ENCODE assay signal across 9 mouse cellular contexts in genomic region chr15:82294059-82294458, GRCm38 (mm10). TPM values are rescaled to one million over a fixed set of nuclear protein-coding genes. Genes with fewer than 3 reads are reported as not detected.
DNase-seq lines count a peak whose midpoint lies in the region; ATAC-seq and TF ChIP-seq lines count a peak whose summit lies in the region.
"Had no signal": no experiment of that assay in that cellular context is flagged by ENCODE, and none has a peak within 500 bp of the region (broad histone marks: within the 10 kb centered on the region; RNA-seq: fewer than 3 reads in every experiment).

No protein-coding gene starts in this region.

- H3K4me2 ChIP-seq in heart, postnatal 0 days (ENCODE audit: low read depth, low read length) = no peak overlapping the region

- H3K27me3 ChIP-seq in heart, postnatal 0 days (ENCODE audit: control insufficient read depth, insufficient read depth, low read length) = no peaks in the 10 kb centered on the region
- peaks cover 6% of the 10 kb centered on the region for H3K27me3 ChIP-seq in E14TG2a.4 (ENCODE audit: insufficient read depth, low read length)

- ATAC-seq in heart, postnatal 0 days (ENCODE audit: insufficient read depth, low read depth) = 0 out of 2 replicates have a peak, but pooled peaks have one; percentile 36
- peak; percentile 51; the same call in 1 of the 2 replicates for ATAC-seq in megakaryocyte-erythroid progenitor cell, adult 5-6 weeks (replicated peaks; ENCODE audit: low FRiP score, low TSS enrichment, poor library complexity, severe bottlenecking)

- no peaks in the 10 kb centered on the region for H3K36me3 ChIP-seq in heart, postnatal 0 days (replicated peaks; ENCODE audit: control insufficient read depth, insufficient read depth, low read length)
- peaks cover 19% of the 10 kb centered on the region for H3K36me3 ChIP-seq in E14TG2a.4 (ENCODE audit: insufficient read depth, low read length)

- peak; percentile 67 for TF ChIP-seq CTCF in heart, postnatal 0 days (IDR thresholded peaks at IDR 0.05; ENCODE audit: low read depth)
- peak; percentile 47 for TF ChIP-seq CTCF in E14TG2a.4 (conservative IDR thresholded peaks at IDR 0.05; ENCODE audit: low read length)

- TF ChIP-seq EP300 in heart, postnatal 0 days (IDR thresholded peaks at IDR 0.05; ENCODE audit: low read depth) = no peak

- 0 out of 2 replicates have a peak, but pooled peaks cover 8% of the 10 kb centered on the region for H3K4me1 ChIP-seq in heart, postnatal 0 days (ENCODE audit: control insufficient read depth, insufficient read depth)
- peaks cover 28% of the 10 kb centered on the region for H3K4me1 ChIP-seq in E14TG2a.4 (replicated peaks; ENCODE audit: low read depth, low read length)

- no peak overlapping the region for H3K4me3 ChIP-seq in heart, postnatal 0 days (ENCODE audit: low read depth, low read length)
- no peak overlapping the region for H3K4me3 ChIP-seq in E14TG2a.4 (replicated peaks; ENCODE audit: low read length)

- no peaks in the 10 kb centered on the region for H3K9me3 ChIP-seq in heart, postnatal 0 days (replicated peaks; ENCODE audit: control insufficient read depth, low read length)
- H3K9me3 ChIP-seq in E14TG2a.4 (ENCODE audit: low read length) = no peaks in the 10 kb centered on the region

- WGBS in heart, postnatal 0 days = 39% methylated on average over 8 of the region's 8 CpGs

- no peak for DNase-seq in heart, postnatal 0 days (ENCODE audit: low spot score)
- no peak for DNase-seq in heart, adult 8-10 months (ENCODE audit: low spot score)
- DNase-seq in embryo, embryonic 9.5 days (ENCODE audit: extremely low spot score) = peak; percentile 56
- no peak for DNase-seq in urinary bladder, postnatal 36 days (ENCODE audit: low spot score in 2 of 2)
- no peak for DNase-seq in frontal cortex, adult 2 months (ENCODE audit: extremely low spot score in 1 of 2, low spot score in 1 of 2)
- no peak for DNase-seq in Muller cell, postnatal 12 days (ENCODE audit: inconsistent ontology term)

- no peak overlapping the region for H3K27ac ChIP-seq in heart, postnatal 0 days (ENCODE audit: low read depth)

- H3K9ac ChIP-seq in heart, postnatal 0 days (replicated peaks; ENCODE audit: low read depth, low read length) = no peak overlapping the region

RNA-seq across cellular contexts. Expression of gene Wbp2nl, which starts 4.7 kb away (rescaled TPM):
- total RNA-seq in heart, postnatal 0 days (2014; rRNA removed; ENCODE audit: low replicate concordance) = not detected in 2 replicates
- not detected in 2 replicates for polyA plus RNA-seq in heart, postnatal 0 days (2015; fragmentation: Nextera tagmentation; extraction: Ambion mirVana)
- not detected for total RNA-seq in heart, adult 8-10 months (2022)
- 0.77 TPM in 1 of 2 replicates, not detected in the other for total RNA-seq in megakaryocyte-erythroid progenitor cell, adult 5-6 weeks (2014; fragmentation: Nextera tagmentation)
- total RNA-seq in megakaryocyte-erythroid progenitor cell, adult 5-6 weeks (2017) = not detected in 2 replicates
- polyA plus RNA-seq in frontal cortex, adult 2 months (2012; rRNA removed) = not detected in 2 replicates
- total RNA-seq: heart, postnatal 10 days had no signal

RNA-seq across cellular contexts. Expression of gene Sept3, which starts 19.4 kb away (rescaled TPM):
- total RNA-seq in heart, postnatal 0 days (2014; rRNA removed; ENCODE audit: low replicate concordance) = 1.4 and 4.4 TPM in 2 replicates
- 1.4 and 1.5 TPM in 2 replicates for polyA plus RNA-seq in heart, postnatal 0 days (2015; fragmentation: Nextera tagmentation; extraction: Ambion mirVana)
- under 1 TPM; 0.16 to 0.90 (median 0.44) TPM for total RNA-seq in heart, adult 8-10 months (2022)
- not detected in 2 replicates for total RNA-seq in megakaryocyte-erythroid progenitor cell, adult 5-6 weeks (2014; fragmentation: Nextera tagmentation)
- total RNA-seq in megakaryocyte-erythroid progenitor cell, adult 5-6 weeks (2017) = 0.27 and 1.4 TPM in 2 replicates
- polyA plus RNA-seq in frontal cortex, adult 2 months (2012; rRNA removed) = 344 and 374 TPM in 2 replicates

RNA-seq across cellular contexts. Expression of gene 1500009C09Rik, which starts 41.9 kb away (rescaled TPM):
- total RNA-seq in heart, postnatal 0 days (2014; rRNA removed; ENCODE audit: low replicate concordance) = not detected in 2 replicates
- not detected in 2 replicates for polyA plus RNA-seq in heart, postnatal 0 days (2015; fragmentation: Nextera tagmentation; extraction: Ambion mirVana)
- total RNA-seq in heart, adult 8-10 months (2022) = not detected
- total RNA-seq in megakaryocyte-erythroid progenitor cell, adult 5-6 weeks (2014; fragmentation: Nextera tagmentation) = not detected in 2 replicates
- not detected in 2 replicates for total RNA-seq in megakaryocyte-erythroid progenitor cell, adult 5-6 weeks (2017)
- polyA plus RNA-seq in frontal cortex, adult 2 months (2012; rRNA removed) = 176 and 182 TPM in 2 replicates
- total RNA-seq: heart, postnatal 10 days had no signal

RNA-seq across cellular contexts. Expression of gene Naga, which starts 44.7 kb away (rescaled TPM):
- 45.2 and 74.0 TPM in 2 replicates for total RNA-seq in heart, postnatal 0 days (2014; rRNA removed; ENCODE audit: low replicate concordance)
- 35.4 and 37.5 TPM in 2 replicates for polyA plus RNA-seq in heart, postnatal 0 days (2015; fragmentation: Nextera tagmentation; extraction: Ambion mirVana)
- total RNA-seq in heart, adult 8-10 months (2022) = 10 to 100 TPM; 27.1 to 32.1 (median 29.9) TPM
- total RNA-seq in megakaryocyte-erythroid progenitor cell, adult 5-6 weeks (2014; fragmentation: Nextera tagmentation) = 16.9 and 34.9 TPM in 2 replicates
- total RNA-seq in megakaryocyte-erythroid progenitor cell, adult 5-6 weeks (2017) = 17.9 and 24.4 TPM in 2 replicates
- polyA plus RNA-seq in frontal cortex, adult 2 months (2012; rRNA removed) = 53.4 and 58.3 TPM in 2 replicates

RNA-seq across cellular contexts. Expression of gene Pheta2, which starts 44.7 kb away (rescaled TPM):
- 1.4 and 2.5 TPM in 2 replicates for total RNA-seq in heart, postnatal 0 days (2014; rRNA removed; ENCODE audit: low replicate concordance)
- polyA plus RNA-seq in heart, postnatal 0 days (2015; fragmentation: Nextera tagmentation; extraction: Ambion mirVana) = 3.6 and 3.9 TPM in 2 replicates
- total RNA-seq in heart, adult 8-10 months (2022) = under 1 TPM; 0.44 to 0.57 (median 0.48) TPM
- 26.4 and 26.9 TPM in 2 replicates for total RNA-seq in megakaryocyte-erythroid progenitor cell, adult 5-6 weeks (2014; fragmentation: Nextera tagmentation)
- total RNA-seq in megakaryocyte-erythroid progenitor cell, adult 5-6 weeks (2017) = 21.3 and 24.9 TPM in 2 replicates
- 0.48 and 0.70 TPM in 2 replicates for polyA plus RNA-seq in frontal cortex, adult 2 months (2012; rRNA removed)
